Mouse (Mus musculus): ENCODE measurements around the gene Uqcc2. TPM values are rescaled to one million over a fixed set of nuclear protein-coding genes. Genes with fewer than 3 reads are reported as not detected.

The Uqcc2 gene
- polyA plus RNA-seq (2012; fragmentation: generic; extraction: Trizol), result 630 TPM
- long read RNA-seq, experiment 1, transcript Uqcc2-201 (4 exons, 500 nt), result major isoform, 252 of 256 reads
- long read RNA-seq, experiment 1, partial matches to known transcripts, result 4 of 256 reads
- long read RNA-seq, experiment 1, other reads (novel, unspliced or antisense), result 0 of 256 reads
- long read RNA-seq, experiment 2, transcript Uqcc2-201 (4 exons, 500 nt), result major isoform, 27 of 27 reads
- long read RNA-seq, experiment 2, partial matches to known transcripts, result 0 of 27 reads
- long read RNA-seq, experiment 2, other reads (novel, unspliced or antisense), result 0 of 27 reads

- TF ChIP-seq MYOD1 (IDR thresholded peaks at IDR 0.05; ENCODE audit: control insufficient read depth, insufficient read length, low read depth), result no peak
- TF ChIP-seq MYOG (IDR thresholded peaks at IDR 0.05; ENCODE audit: control insufficient read depth, extremely low read depth, insufficient read length), result no peak
- TF ChIP-seq USF1 (IDR thresholded peaks at IDR 0.05; ENCODE audit: low read depth), result peak; percentile 17
- peak; percentile 99 for TF ChIP-seq MAX (IDR thresholded peaks at IDR 0.05)
- TF ChIP-seq FOSL1 (IDR thresholded peaks at IDR 0.05; ENCODE audit: insufficient read depth, low read length, poor library complexity, severe bottlenecking), result no peak
- TF ChIP-seq CTCF (IDR thresholded peaks at IDR 0.05; ENCODE audit: control insufficient read depth, insufficient read depth, insufficient read length), result peak; percentile 93
- TF ChIP-seq CEBPB (IDR thresholded peaks at IDR 0.05; ENCODE audit: low read depth), result no peak
- Histone ChIP-seq H3K4me3 (ENCODE audit: insufficient read depth, poor library complexity, severe bottlenecking) (peak within 1 kb of the TSS; percentile 76), H3K27me3 (ENCODE audit: control insufficient read depth, insufficient read depth, insufficient read length) (no peaks in the 10 kb centered on the region), H3K79me2 (ENCODE audit: control insufficient read depth, insufficient read depth) (peaks cover 49% of the 10 kb centered on the region), H3ac (ENCODE audit: control insufficient read depth, insufficient read length, low read depth) (peak within 1 kb of the TSS; percentile 83), H3K36me3 (ENCODE audit: control insufficient read depth, insufficient read depth) (no peaks in the 10 kb centered on the region), H3K79me3 (ENCODE audit: low read depth) (peaks cover 31% of the 10 kb centered on the region)
Observed at GRCm38 (mm10) chr17:27133551-27134141, at the start of gene Uqcc2. Gene Uqcc2 (minus strand): TSS chr17:27133916.

DNA sequence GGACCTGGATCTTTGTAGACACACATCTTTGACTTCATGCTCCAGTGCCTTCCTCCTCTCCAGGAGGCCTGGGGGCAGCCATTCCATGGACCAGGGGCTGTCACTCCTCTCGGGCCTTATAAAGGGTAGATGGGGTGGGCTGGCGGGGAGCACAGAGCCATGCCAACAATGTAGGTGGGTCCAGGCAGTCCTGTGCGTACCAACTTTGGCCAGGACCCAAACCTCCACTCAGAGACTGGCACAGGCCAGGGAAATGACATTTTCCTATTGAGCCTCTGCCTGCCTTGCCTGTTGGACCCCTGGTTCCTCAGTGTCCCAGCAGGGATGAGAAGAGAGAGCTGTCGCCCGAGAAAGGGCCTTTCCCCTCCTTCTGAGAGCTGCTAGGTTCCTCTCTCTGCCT is 48.7 kb upstream of the Uqcc2 start:
- Histone ChIP-seq H3K79me2 (ENCODE audit: control insufficient read depth, insufficient read depth) (no peaks in the 10 kb centered on the region), H3ac (ENCODE audit: control insufficient read depth, insufficient read length, low read depth) (no peak overlapping the region), H3K79me3 (ENCODE audit: low read depth) (no peaks in the 10 kb centered on the region), H3K4me3 (ENCODE audit: insufficient read depth, poor library complexity, severe bottlenecking) (no peak overlapping the region), H3K27me3 (ENCODE audit: control insufficient read depth, insufficient read depth, insufficient read length) (no peaks in the 10 kb centered on the region), H3K36me3 (ENCODE audit: control insufficient read depth, insufficient read depth) (no peaks in the 10 kb centered on the region)
- TF ChIP-seq CEBPB (IDR thresholded peaks at IDR 0.05; ENCODE audit: low read depth) (no peak), MAX (IDR thresholded peaks at IDR 0.05) (no peak), USF1 (IDR thresholded peaks at IDR 0.05; ENCODE audit: low read depth) (no peak), CTCF (IDR thresholded peaks at IDR 0.05; ENCODE audit: control insufficient read depth, insufficient read depth, insufficient read length) (no peak), FOSL1 (IDR thresholded peaks at IDR 0.05; ENCODE audit: insufficient read depth, low read length, poor library complexity, severe bottlenecking) (no peak), MYOD1 (IDR thresholded peaks at IDR 0.05; ENCODE audit: control insufficient read depth, insufficient read length, low read depth) (no peak), MYOG (IDR thresholded peaks at IDR 0.05; ENCODE audit: control insufficient read depth, extremely low read depth, insufficient read length) (no peak)

DNA sequence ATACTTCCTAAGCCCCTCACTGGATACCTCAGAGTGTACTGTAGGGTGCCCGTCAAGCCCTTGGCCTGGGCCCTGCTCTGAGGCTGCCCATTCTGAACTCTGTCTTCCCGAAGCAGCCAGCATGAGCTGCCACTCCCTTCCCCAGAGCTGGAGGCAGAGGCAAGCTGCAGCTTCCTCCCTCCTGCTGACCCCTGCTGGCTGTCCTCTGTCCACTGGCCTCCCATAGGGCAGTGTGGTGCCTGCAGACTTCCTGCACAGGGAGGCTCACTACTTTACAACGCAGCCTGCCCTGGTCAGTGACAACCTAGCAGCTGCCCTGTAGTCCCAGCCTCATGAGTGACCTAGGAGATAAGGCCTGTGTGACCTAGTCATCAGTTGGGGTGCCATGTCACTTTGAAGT is 48.0 kb upstream of the Uqcc2 start:
- Histone ChIP-seq H3K4me3 (ENCODE audit: insufficient read depth, poor library complexity, severe bottlenecking) (no peak overlapping the region), H3K27me3 (ENCODE audit: control insufficient read depth, insufficient read depth, insufficient read length) (no peaks in the 10 kb centered on the region), H3K79me3 (ENCODE audit: low read depth) (no peaks in the 10 kb centered on the region), H3ac (ENCODE audit: control insufficient read depth, insufficient read length, low read depth) (peak overlapping the region; percentile 8), H3K79me2 (ENCODE audit: control insufficient read depth, insufficient read depth) (no peaks in the 10 kb centered on the region), H3K36me3 (ENCODE audit: control insufficient read depth, insufficient read depth) (no peaks in the 10 kb centered on the region)
- peak; percentile 95 for TF ChIP-seq CTCF (IDR thresholded peaks at IDR 0.05; ENCODE audit: control insufficient read depth, insufficient read depth, insufficient read length)
- TF ChIP-seq MYOG (IDR thresholded peaks at IDR 0.05; ENCODE audit: control insufficient read depth, extremely low read depth, insufficient read length), result no peak

GRCm38 (mm10) chr17:27179681-27180280 is 46.1 kb upstream of the Uqcc2 start:
- Histone ChIP-seq H3ac (ENCODE audit: control insufficient read depth, insufficient read length, low read depth) (no peak overlapping the region), H3K4me3 (ENCODE audit: insufficient read depth, poor library complexity, severe bottlenecking) (no peak overlapping the region), H3K36me3 (ENCODE audit: control insufficient read depth, insufficient read depth) (no peaks in the 10 kb centered on the region), H3K79me3 (ENCODE audit: low read depth) (no peaks in the 10 kb centered on the region), H3K27me3 (ENCODE audit: control insufficient read depth, insufficient read depth, insufficient read length) (no peaks in the 10 kb centered on the region), H3K79me2 (ENCODE audit: control insufficient read depth, insufficient read depth) (no peaks in the 10 kb centered on the region)
- TF ChIP-seq CTCF (IDR thresholded peaks at IDR 0.05; ENCODE audit: control insufficient read depth, insufficient read depth, insufficient read length) (no peak), MYOG (IDR thresholded peaks at IDR 0.05; ENCODE audit: control insufficient read depth, extremely low read depth, insufficient read length) (no peak), MAX (IDR thresholded peaks at IDR 0.05) (no peak), USF1 (IDR thresholded peaks at IDR 0.05; ENCODE audit: low read depth) (no peak), CEBPB (IDR thresholded peaks at IDR 0.05; ENCODE audit: low read depth) (no peak), MYOD1 (IDR thresholded peaks at IDR 0.05; ENCODE audit: control insufficient read depth, insufficient read length, low read depth) (no peak), FOSL1 (IDR thresholded peaks at IDR 0.05; ENCODE audit: insufficient read depth, low read length, poor library complexity, severe bottlenecking) (no peak)

- no peaks in the 10 kb centered on the region for H3K27me3 ChIP-seq (ENCODE audit: control insufficient read depth, insufficient read depth, insufficient read length)
- no peak for TF ChIP-seq MYOD1 (IDR thresholded peaks at IDR 0.05; ENCODE audit: control insufficient read depth, insufficient read length, low read depth)
- no peak overlapping the region for H3K4me3 ChIP-seq (ENCODE audit: insufficient read depth, poor library complexity, severe bottlenecking)
- no peaks in the 10 kb centered on the region for H3K79me2 ChIP-seq (ENCODE audit: control insufficient read depth, insufficient read depth)
- no peak overlapping the region for H3ac ChIP-seq (ENCODE audit: control insufficient read depth, insufficient read length, low read depth)
- no peaks in the 10 kb centered on the region for H3K79me3 ChIP-seq (ENCODE audit: low read depth)
- H3K36me3 ChIP-seq (ENCODE audit: control insufficient read depth, insufficient read depth), result no peaks in the 10 kb centered on the region
Observed at GRCm38 (mm10) chr17:27178427-27179177, 44.9 kb upstream of the Uqcc2 start.

Measured in C2C12 (cell line).